Mouse (Mus musculus) heart, adult 18-20 months (tissue): ENCODE measurements at regions not wholly inside any gene's neighbourhood (a gene's known extent, or its start where the extent isn't known, plus 50 kb on each side); places are given as distances from the start of the nearest gene placed in this dataset.
A peak's percentile ranks its signal among the peaks of the same experiment; 100 is the strongest.
"Not testable (repeated sequence)": the region's sequence is repeated elsewhere in the genome, so short reads cannot be mapped to it uniquely, and the experiment has no call there.

ENCODE experiments used
- DNase-seq, 2 experiments: peaks; one replicate each; pipeline ENCODE4 v3.0.0; 2021 to 2022; ENCODE audit warnings: mixed read lengths in 1 of 2

DNA sequence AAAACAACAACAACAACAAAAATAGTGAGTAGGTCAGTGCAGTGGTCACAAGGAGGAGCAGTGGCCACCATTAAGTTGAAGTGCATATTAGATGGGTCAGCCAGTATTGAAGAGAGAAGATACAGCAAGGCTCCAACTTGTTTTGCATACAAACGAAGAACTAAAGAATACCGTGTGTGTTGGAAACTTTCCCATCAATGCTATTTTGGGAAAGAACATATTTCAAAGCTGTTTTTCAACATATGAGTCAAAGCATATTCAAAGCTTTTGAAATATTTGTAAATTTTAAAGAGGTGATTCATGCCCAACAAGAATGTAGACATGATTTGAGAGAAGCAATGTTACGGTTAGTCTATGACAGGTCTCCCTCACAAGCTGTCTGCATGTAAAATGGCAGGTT is 157.9 kb upstream of the Fer start:
- DNase-seq = no peak

DNA sequence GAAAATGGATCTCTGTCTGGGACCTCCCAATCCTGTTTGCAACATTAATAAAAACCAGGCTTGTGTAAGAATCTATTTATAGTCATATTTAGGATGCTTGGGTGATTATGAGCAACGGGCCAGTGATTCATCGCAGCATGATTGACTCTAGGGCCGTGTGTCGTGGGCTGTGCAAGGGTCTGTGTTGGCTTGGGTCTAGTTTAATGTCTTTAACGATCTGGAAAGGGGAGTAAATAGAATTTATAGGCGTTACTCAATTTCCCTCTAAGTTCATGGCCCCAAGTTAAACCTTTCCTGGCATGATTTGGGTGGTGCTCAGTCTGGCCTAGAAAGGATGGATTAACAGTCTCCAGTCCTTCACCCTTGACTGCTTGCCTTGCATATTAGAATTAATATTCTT is 149.9 kb upstream of the Fer start:
- DNase-seq = no peak

DNA sequence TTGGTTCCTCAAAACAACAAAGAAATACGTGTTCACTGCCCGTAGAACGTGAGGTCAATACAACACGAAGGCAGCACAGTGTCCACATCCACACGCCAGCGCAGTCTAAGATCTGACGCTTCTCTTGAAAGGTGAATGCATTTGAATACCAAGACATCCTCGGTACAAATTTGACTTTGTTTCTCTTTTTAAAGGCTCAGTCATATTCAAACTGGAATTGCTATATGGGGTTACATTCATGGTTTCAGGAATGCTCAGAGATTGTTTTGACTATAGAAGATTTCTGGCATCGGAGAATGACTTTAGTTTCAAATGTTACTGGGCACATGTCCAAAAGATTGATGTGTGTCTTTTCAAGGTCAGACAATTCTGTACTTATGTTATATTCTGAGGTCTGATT is 147.2 kb upstream of the Fer start:
- no peak for DNase-seq

DNA sequence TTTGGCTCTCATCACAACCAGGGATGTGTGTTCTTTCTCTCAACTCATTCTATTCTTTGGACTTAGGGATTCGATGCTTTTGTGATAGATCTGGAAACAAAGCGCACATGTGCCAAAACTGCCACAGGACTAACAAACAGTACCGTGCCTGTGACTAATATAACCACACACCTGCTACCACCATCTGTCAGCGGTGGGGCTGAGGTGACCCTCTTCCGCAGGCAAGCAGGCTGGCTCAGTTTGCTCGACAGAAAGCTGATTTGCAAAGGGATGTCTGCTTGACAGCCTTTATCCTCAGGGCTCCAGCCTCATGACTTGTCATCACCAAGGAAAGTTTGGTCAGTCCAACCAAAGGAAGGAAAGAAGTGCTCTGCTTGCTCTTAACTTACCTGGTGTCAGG is 146.7 kb upstream of the Fer start:
- DNase-seq = no peak

DNA sequence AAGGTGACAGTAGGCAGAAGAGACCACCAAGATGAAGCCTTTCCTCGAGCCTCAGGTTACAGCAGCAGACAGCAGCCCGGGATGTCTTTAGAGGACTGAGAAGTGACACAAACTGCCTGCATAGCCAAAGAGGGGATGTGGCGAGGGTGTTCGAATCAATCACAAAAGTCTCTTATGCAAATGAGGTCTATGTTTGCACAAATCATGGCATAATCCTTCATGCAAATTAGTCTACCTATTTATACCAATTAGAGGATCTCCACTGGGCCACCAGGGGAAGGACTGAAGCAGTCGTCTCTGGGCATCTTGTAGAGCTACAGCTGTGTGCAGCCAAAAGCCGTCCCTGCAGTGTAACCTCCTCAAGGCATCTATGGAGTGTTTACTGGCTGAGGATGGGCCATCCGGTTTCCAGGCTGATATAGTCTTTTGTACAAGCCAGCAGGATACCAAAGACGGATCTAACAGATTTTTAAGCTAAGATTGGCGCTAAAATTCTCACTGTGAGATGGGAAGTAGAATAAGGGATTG is 145.7 kb upstream of the Fer start:
- no peak for DNase-seq

DNA sequence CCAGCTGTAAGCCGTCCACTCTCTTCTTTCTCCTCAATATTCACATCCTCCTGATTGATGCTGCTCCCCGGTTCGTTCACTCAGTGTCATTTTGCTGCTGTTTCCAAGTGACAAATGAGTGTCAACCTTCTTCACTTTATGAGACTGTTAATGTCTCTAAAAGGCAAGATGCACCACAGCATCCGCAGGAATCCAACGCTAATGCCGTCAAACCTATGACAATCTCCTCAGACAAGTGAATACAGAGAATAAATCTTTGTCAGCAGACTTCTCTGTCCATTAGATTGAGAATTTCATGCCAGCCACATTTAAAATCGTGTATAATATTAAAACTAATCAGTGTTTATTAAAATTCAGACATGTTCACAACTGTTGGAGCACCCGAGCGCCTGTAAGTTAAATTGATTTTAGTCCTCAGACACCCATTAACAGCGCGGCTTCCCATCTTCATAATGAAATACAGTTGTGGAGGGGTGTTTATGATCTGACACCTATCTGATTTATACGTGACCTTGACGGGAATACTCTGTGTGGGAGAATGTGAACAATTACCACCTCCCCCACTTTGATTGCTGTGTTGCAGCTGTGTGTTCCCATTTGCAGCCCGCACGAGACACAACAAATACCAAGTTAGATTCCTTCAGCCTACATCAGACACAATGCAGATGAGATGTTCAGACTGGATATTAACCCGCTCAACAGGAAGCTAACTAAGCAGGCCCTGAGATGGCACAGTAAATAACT is 143.7 kb upstream of the Fer start:
- DNase-seq = no peak

DNA sequence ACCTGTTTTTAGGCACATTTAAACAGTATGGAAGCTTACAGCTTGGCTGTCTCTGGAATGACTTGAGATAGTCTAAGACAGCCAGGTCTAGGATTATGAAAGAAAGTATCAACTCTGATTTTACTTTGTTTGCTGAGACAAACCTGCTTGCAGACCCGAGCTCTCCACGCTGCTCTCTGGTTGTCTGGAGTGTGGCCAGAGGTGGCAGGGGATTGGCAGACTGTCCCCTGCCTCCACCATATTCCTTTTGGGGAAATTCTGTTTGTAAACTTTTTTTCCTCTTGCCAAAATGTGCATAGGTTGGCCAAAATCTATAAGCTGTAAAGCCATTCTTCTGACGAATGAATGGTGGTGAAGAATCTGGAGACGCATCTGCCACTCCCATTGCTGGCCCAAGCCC is 143.1 kb upstream of the Fer start:
- no peak for DNase-seq

DNA sequence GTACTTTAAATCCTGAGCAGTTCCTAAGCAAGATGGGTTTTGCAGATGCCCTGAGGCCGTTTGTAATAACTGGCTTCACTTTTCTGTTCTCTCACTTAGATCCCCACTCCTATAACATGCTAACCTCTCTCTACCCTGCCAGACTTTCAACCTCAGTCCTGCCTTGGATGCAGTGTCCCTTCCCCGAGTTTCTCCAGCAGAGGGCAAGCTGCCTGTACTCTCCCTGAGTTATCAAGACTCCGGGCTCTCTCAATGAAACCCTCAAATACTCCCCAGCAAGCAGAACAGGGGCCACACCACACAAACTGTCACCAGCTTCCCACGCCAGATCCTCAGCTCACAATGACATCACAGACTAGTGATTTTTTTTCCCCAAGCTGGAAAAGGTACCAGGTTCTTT is 142.0 kb upstream of the Fer start:
- DNase-seq = no peak

DNA sequence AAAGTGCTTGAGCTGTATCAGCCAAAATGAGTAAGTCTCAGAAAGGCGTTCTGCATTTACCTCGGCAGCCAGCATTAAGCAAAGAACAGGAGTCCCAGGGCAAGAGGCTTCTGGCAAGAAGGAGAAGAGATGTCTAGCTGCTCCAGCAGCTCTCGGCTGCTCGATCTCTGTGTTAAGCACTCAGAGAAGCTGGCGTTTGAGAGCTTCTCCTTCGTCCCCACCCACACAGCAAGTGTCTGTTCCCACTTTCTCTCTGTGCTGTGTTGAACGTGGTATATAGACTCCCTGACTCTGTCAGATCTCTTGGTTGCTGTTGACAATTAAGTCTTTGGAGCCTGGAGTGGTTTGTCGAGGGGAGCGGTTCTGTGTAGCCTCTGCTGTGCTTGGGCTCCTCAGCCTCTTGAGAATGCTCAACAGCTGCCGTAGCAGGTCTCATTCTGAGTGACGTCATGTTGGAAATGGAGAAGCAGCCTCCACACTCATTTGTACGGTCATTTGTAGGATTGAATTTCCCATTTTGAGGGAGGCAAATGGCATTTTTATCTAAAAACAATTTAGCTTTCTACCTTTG is 140.3 kb upstream of the Fer start:
- peak in 1 of 2 experiments; percentile 23 for DNase-seq

DNA sequence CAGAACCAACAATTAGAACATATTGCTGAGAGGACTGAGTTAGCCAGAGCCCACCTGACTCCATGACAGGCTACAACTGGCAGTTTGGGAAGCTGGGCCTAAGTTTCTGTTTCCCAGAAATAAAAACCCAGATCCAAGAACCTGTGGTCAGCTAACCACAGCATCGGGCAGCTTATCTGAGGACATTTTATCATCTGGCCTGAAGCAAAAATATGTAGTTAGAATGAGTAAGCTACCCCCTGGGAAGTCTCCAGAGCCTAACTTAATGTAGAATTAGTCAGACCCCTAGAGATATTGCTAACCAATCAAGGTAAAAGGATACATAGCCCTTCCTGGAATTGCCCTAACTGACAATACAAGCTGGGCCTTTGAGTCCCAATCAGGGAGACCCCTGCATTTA is 124.7 kb upstream of the Fer start:
- DNase-seq = no peak

DNA sequence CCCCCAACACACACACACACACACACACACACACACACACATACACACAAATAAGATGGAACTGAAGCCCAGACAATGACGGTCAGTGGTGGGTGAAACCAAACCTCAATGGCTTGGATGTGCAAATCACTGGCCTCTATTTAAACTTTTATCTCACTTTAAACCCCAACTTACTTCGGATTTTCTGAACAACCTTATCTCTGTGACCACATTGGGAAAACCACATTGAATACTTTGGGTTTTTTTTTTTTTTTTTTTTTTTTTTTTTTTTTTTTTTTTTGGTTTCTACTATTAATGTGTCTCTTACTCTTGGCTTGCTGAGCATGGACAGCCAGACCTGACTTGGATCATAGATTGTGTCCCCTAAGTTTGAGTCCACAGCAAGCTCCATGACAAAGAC is 123.2 kb upstream of the Fer start:
- no peak for DNase-seq

DNA sequence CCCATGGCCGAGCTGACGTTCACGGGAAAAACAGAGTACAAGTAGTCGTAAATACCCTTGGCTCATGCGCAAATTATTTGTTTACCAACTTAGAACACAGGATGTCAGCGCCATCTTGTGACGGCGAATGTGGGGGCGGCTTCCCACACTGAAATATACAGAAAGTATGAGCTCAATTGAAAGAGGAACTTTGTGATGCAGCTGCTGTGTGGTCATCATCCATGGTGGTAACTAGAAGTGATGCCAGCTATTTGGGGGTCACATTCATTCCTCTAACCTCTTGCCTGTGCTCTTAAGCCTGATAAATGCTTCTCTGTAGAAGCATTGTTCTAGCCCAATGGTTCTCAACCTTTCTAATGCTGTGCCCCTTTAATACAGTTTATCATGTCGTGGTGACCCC is 113.6 kb upstream of the Fer start:
- not testable (repeated sequence) for DNase-seq

DNA sequence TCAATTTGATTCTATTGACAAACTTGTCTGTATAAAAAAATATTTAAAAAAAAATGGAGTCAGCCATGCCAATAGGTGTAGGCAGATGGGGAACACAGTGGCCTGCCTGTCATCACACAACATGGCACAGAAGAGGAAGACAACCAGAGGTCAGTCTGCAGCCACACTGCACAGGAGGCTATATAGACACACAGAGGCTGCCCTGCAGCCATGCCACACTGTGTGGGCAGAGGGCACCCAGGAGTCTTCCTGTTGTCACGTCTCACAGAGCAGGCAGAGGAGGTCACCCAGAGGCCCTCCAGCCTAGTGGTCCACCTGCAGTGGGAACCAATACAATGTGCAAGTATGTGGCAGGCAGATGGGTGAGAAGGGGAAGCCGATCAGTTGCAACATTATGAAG is 108.5 kb upstream of the Fer start:
- DNase-seq = no peak

DNA sequence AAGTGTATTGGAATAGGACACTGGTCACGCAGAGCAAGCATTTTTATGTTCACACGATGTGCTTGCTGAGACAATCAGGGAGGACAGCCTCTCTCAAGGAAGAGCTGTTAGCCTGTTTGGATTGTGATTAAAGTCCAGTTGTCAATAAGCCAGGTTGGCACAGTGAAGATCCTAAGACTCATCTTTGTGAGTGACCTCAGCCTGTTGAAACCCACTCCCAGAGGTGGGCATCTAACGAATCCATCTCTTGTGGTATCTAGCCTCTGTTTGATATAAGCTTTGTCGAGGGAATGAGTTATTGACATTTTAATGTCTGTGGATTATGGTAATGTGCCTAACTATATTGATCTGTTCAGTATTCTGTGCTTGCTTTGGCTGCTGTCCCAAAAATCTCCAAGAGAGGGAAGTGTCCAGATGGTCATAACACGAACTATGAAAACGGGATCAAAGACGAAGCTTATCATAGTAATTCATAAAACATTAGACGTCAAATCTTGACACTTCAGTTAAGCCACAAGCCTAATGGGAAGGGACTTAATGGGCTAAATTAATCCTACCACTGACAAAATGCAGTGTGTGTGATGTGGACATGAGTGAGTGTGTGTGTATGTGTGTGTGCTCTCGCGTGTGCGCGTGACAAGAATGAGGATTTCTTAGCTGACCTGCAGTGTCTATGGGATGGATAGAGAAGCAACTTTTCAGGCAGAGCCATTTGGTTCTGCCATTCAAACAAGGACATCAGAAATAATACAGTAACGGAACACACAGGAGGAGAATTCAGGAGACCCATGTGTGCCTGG is 104.8 kb upstream of the Fer start:
- no peak for DNase-seq

DNA sequence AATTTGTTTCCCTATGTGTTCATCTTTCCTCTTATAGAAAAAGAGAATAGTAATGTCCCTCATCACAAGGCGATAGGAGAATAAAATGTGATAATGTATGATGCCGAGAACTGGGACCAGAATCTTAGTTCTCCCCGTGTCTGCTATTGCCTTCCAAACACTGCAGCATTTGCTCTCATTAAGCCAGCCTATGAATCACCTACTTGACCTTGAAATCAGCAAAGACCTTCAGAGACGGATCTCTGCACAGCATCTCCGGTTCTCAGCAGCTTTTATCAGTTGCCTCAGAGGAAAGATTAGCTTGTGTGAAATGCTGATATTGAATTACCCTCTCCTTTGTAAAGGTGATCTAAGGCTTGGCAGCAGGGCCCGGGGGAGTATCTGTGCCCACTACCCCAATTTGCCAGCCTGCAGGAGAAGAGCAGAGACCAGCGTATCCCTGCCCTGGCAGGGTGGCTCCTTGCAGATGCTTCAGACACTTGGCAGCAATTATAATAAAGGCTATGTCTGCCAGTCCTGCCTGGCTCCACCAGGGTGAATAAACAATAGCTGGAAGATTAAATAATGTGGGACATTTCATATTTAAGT is 104.0 kb upstream of the Fer start:
- no peak for DNase-seq

DNA sequence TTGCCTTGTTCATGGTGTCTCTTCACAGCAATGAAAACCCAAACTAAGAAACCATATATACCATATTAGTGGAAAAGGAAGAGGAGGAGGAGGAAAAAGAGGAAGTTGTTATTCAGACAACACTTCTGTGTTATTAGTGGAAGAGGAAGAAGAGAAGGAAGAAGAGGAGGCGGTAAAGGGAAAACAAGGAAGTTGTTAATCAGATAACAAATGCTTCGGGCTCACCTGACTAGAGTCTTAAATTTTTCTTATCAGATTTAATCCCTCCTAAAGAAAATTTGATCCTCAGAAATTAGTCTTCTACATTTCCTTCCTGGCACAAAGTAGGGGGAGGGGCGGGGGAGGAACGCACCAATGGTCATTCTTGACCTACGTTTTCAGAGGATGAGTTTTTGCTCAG is 101.8 kb upstream of the Fer start:
- no peak for DNase-seq

DNA sequence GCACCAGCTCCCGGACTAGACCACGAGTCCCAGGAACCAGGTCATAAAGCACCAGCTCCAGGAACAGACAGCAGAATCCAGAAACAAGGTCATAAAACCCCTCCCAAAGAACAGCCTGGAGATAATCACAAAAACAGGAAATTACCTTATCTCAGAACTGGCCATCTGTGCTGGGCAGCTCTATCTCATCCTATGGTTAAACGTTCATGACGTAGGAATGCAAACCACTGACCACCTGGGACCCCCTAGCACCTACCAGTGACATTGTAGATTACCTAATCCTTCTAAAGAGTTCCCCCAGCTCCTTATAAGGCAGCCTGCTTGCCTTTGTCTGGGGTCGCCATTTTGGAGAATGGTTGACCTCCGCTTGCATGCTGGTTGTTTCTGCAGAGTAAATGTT is 91.8 kb upstream of the Fer start:
- no peak for DNase-seq

DNA sequence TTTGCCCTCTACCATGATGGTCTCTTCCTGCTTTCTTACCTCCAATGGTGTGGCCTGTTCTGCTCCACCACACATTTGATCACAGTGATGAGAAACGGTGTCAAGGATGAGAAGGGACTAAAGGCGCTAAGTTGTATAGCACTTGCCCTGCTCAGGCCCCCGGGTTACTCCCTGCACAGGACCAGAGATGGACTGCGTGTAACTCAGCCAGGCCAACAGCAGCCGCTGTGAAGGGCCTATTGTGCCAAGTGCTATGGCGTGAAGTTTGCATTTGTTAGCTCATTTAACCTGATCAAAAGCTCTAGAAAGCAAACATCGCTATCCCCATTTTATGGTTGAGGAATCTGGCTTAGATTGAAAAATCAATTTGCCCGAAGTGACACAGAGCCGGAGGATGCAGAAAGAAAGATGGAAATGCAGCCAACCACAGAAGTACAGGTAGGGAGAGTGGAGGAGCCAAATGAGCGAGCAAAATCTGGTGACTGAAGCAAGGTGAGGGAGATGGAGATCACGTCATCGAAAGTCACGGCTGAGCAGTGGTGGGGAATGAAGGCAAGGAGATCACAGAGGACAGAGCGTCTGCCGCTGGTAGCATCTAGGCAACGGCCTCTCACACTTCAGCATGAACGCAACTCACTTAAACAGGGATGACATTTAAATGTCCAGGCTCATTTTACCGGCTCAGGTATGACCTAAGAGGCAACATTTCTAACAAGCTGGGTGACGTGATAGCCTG is 78.3 kb upstream of the Fer start:
- DNase-seq = no peak

DNA sequence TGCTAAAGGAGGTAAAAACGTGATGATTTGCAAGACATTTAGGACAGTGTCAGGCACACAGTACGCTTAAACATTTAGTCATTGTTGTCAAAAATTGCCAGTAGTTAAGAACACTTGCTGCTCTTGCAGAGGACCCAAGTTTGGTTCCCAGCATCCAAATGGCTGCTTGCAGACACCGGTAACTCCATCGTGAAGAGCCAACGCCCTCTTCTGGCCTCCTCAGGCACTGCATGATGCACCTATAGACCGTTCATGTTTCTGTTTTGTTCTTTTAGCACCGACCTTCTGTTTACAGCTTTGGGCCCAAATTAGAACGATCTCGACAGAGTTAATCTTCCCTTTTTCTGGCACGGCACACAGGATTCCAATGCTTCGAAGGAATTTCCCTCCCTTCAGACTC is 76.4 kb upstream of the Fer start:
- DNase-seq = no peak

DNA sequence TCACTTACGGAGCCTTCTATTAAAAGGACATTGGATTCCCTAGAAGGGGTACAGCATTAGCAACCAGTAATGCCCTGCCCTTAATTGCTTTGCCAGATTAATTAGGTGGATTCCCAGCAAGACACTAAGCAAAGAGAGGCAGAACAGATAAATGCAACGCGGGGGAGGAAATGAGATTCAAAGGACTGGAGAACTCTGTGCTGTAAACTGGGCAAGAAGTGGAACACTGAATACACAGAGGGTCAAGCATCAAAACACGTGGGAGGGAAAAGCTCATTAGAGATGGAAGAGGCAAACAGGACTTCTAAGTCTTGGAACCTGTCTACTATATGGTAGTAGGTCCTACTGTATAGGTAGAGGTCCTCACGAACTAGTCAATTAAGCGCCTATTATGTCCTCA is 68.5 kb upstream of the Fer start:
- no peak for DNase-seq

DNA sequence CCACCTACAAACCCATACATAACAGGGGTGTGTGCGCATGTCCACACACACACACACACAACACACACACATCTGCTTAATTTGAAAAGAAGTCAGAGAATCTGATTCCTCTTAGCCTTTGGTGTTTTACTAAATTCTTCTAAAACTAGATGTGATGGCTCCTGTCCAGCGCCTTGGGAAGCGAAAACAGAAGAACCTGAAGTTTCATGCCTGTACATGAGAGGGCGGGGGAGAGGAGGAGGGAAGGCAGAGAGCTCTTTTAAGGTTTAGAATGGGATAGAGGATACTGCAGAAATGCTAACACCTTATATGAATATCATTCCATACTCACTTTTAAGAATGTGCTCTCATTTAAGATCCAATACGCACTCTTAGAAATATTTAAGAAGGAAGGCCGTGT is 64.5 kb upstream of the Fer start:
- DNase-seq = no peak

DNA sequence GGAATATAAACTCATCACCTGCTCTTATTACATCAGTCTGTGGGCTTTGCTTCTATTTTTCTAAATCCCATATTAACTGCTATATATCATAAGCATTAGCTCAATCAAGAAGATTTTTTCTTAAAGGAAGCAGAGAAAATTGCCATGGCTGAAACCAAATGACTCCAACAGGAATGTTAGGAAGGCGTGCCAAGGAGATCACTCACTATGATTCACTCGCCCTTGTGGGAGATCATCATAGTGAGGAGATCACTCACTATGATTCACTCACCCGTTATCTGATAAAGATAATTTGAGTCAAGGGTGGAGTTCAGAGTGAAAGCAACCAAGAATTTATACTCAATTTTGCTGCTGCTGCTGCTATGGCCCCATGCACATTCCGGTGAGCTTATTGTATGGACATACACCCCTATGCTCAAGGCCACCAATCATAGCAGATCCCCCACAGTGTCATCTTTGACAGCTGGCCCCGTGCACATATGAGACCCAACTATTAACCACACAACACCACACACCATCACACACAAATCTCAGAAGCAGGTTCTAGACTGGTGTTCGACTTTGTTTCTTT is 63.8 kb upstream of the Fer start:
- no peak for DNase-seq
